Mouse (Mus musculus) CH12.LX (cell line): Measurements from ENCODE around the gene Prr14l. TPM values are rescaled to one million over a fixed set of nuclear protein-coding genes. Genes with fewer than 3 reads are reported as not detected.

Experiments
- DNase-seq: peaks from one replicate; pipeline ENCODE4 v3.0.0-alpha.2; 2013; ENCODE audit errors: extremely low read depth
- H3K27ac ChIP-seq: 2 replicates; pipeline ENCODE4 v1.5.1; 2012; ENCODE audit warnings: low read depth, mild to moderate bottlenecking, control low read depth, moderate library complexity; ENCODE audit not compliant: insufficient read depth
- H3K27me3 ChIP-seq: replicated peaks from 2 replicates; pipeline ENCODE3; 2012; ENCODE audit warnings: inconsistent platforms
- H3K36me3 ChIP-seq, 2 experiments: replicated peaks in 1 of 2; 2 replicates each; pipeline versions ENCODE3 to v1.6.1; 2012; ENCODE audit warnings: inconsistent platforms in 1 of 2, low read length in 1 of 2, mild to moderate bottlenecking in 1 of 2, mixed read lengths in 1 of 2, moderate library complexity in 1 of 2; ENCODE audit not compliant: control insufficient read depth in 1 of 2, insufficient read depth in 1 of 2
- H3K4me1 ChIP-seq, 2 experiments: 2 replicates each; pipeline ENCODE4 v1.6.1; 2012; ENCODE audit warnings: inconsistent platforms in 1 of 2, moderate library complexity in 1 of 2; ENCODE audit not compliant: insufficient read depth in 2 of 2, control insufficient read depth in 1 of 2
- H3K4me2 ChIP-seq: 2 replicates; pipeline ENCODE4 v1.6.1; 2012; ENCODE audit warnings: low read depth, mild to moderate bottlenecking, control low read depth; ENCODE audit not compliant: poor library complexity, insufficient read depth, severe bottlenecking
- H3K4me3 ChIP-seq, 3 experiments: fragments of 150-350 bp in 1 of 3; sonication (generic) in 1 of 3; replicated peaks in 1 of 3; 2 replicates each; pipeline versions ENCODE3 to v1.5.1; 2011 to 2012; ENCODE audit warnings: low read depth in 2 of 3, low read length in 2 of 3, mild to moderate bottlenecking in 2 of 3, moderate library complexity in 2 of 3, control low read depth in 1 of 3, improper control_type of control experiment in 1 of 3, inconsistent platforms in 1 of 3, mixed read lengths in 1 of 3; ENCODE audit not compliant: poor library complexity in 1 of 3
- H3K79me2 ChIP-seq: replicated peaks from 2 replicates; pipeline ENCODE4 v1.6.1; 2012; ENCODE audit warnings: mild to moderate bottlenecking, moderate library complexity; ENCODE audit not compliant: control insufficient read depth, poor library complexity, insufficient read depth, severe bottlenecking; ENCODE audit errors: extremely low read depth
- H3K9ac ChIP-seq: 2 replicates; pipeline ENCODE4 v1.6.1; 2012; ENCODE audit warnings: low read depth, mild to moderate bottlenecking, control low read depth, moderate library complexity; ENCODE audit not compliant: insufficient read depth
- H3K9me3 ChIP-seq: replicated peaks from 2 replicates; pipeline ENCODE3; 2012; ENCODE audit warnings: low read length, inconsistent platforms, mixed read lengths
- BHLHE40 ChIP-seq: IDR thresholded peaks from 2 replicates; pipeline ENCODE4 v1.6.1; 2011; ENCODE audit warnings: mild to moderate bottlenecking, low read depth, low read length, improper control_type of control experiment
- CHD1 ChIP-seq: IDR thresholded peaks from 2 replicates; pipeline ENCODE4 v1.6.1; 2012; ENCODE audit warnings: low read depth, low read length, improper control_type of control experiment, inconsistent platforms
- CHD2 ChIP-seq: IDR thresholded peaks from 2 replicates; pipeline ENCODE4 v1.6.1; 2011; ENCODE audit warnings: low read length, improper control_type of control experiment
- CTCF ChIP-seq, 2 experiments: IDR thresholded peaks in 1 of 2; conservative IDR thresholded peaks in 1 of 2; 2 replicates each; pipeline ENCODE4 v1.5.1; 2011 to 2012; ENCODE audit warnings: low read depth in 2 of 2, low read length in 2 of 2, improper control_type of control experiment in 1 of 2, inconsistent platforms in 1 of 2, mild to moderate bottlenecking in 1 of 2, moderate library complexity in 1 of 2
- E2F4 ChIP-seq: IDR thresholded peaks from 2 replicates; pipeline ENCODE4 v1.6.1; 2011; ENCODE audit warnings: low read depth, low read length, improper control_type of control experiment; ENCODE audit not compliant: insufficient replicate concordance
- ELF1 ChIP-seq: IDR thresholded peaks from 2 replicates; pipeline ENCODE4 v1.6.1; 2014; ENCODE audit warnings: low read depth, mild to moderate bottlenecking, inconsistent platforms, low read length, improper control_type of control experiment
- EP300 ChIP-seq: IDR thresholded peaks from 2 replicates; pipeline ENCODE4 v1.6.1; 2011; ENCODE audit warnings: low read length, improper control_type of control experiment
- ETS1 ChIP-seq: conservative IDR thresholded peaks from 2 replicates; pipeline ENCODE4 v1.6.1; 2012; ENCODE audit warnings: low read depth, mild to moderate bottlenecking, inconsistent platforms, low read length, improper control_type of control experiment, moderate library complexity
- GABPA ChIP-seq: IDR thresholded peaks from 2 replicates; pipeline ENCODE4 v1.6.1; 2012; ENCODE audit warnings: low read depth, low read length, improper control_type of control experiment, inconsistent platforms; ENCODE audit not compliant: insufficient replicate concordance
- IRF4 ChIP-seq: IDR thresholded peaks from 2 replicates; pipeline ENCODE4 v1.6.1; 2014; ENCODE audit warnings: low read depth, mild to moderate bottlenecking, inconsistent platforms, low read length, improper control_type of control experiment
- JUN ChIP-seq: IDR thresholded peaks from 2 replicates; pipeline ENCODE4 v1.6.1; 2011; ENCODE audit warnings: low read depth, mild to moderate bottlenecking, low read length, improper control_type of control experiment, moderate library complexity; ENCODE audit not compliant: insufficient read depth
- MAFK ChIP-seq: IDR thresholded peaks from 2 replicates; pipeline ENCODE4 v1.6.1; 2011; ENCODE audit warnings: low read length, improper control_type of control experiment; ENCODE audit not compliant: insufficient replicate concordance
- MAZ ChIP-seq: IDR thresholded peaks from 2 replicates; pipeline ENCODE4 v1.6.1; 2012; ENCODE audit warnings: low read depth, mild to moderate bottlenecking, inconsistent platforms, low read length, improper control_type of control experiment, moderate library complexity
- MEF2A ChIP-seq: IDR thresholded peaks from 2 replicates; pipeline ENCODE4 v1.6.1; 2014; ENCODE audit warnings: low read depth, mild to moderate bottlenecking, inconsistent platforms, low read length, improper control_type of control experiment, borderline replicate concordance
- MXI1 ChIP-seq: IDR thresholded peaks from 2 replicates; pipeline ENCODE4 v1.6.1; 2011; ENCODE audit warnings: mild to moderate bottlenecking, low read depth, low read length, improper control_type of control experiment
- MYC ChIP-seq: IDR thresholded peaks from 2 replicates; pipeline ENCODE4 v1.6.1; 2011; ENCODE audit warnings: low read depth, mild to moderate bottlenecking, improper control_type of control experiment, low read length
- NELFE ChIP-seq: IDR thresholded peaks from 2 replicates; pipeline ENCODE4 v1.6.1; 2011; ENCODE audit warnings: low read depth, low read length, improper control_type of control experiment
- NRF1 ChIP-seq: IDR thresholded peaks from 2 replicates; pipeline ENCODE4 v1.6.1; 2014; ENCODE audit warnings: low read depth, mild to moderate bottlenecking, inconsistent platforms, low read length, improper control_type of control experiment, moderate library complexity
- POLR2A ChIP-seq: IDR thresholded peaks from 2 replicates; pipeline ENCODE4 v1.6.1; 2011; ENCODE audit warnings: low read depth, mild to moderate bottlenecking, improper control_type of control experiment, low read length
- POLR2AphosphoS2 ChIP-seq: IDR thresholded peaks from 2 replicates; pipeline ENCODE4 v1.6.1; 2011; ENCODE audit warnings: low read depth, low read length, improper control_type of control experiment
- RAD21 ChIP-seq: IDR thresholded peaks from 2 replicates; pipeline ENCODE4 v1.6.1; 2011; ENCODE audit warnings: low read depth, mild to moderate bottlenecking, low read length, improper control_type of control experiment, moderate library complexity
- RCOR1 ChIP-seq: conservative IDR thresholded peaks from 2 replicates; pipeline ENCODE4 v1.6.1; 2012; ENCODE audit warnings: low read depth, mild to moderate bottlenecking, inconsistent platforms, low read length, improper control_type of control experiment
- SMC3 ChIP-seq: IDR thresholded peaks from 2 replicates; pipeline ENCODE4 v1.6.1; 2011; ENCODE audit warnings: low read depth, low read length, improper control_type of control experiment
- TBP ChIP-seq: conservative IDR thresholded peaks from 2 replicates; pipeline ENCODE4 v1.6.1; 2011; ENCODE audit warnings: low read depth, low read length, improper control_type of control experiment
- TCF12 ChIP-seq: IDR thresholded peaks from 2 replicates; pipeline ENCODE4 v1.6.1; 2014; ENCODE audit warnings: low read depth, mild to moderate bottlenecking, inconsistent platforms, low read length, improper control_type of control experiment
- UBTF ChIP-seq: IDR thresholded peaks from 2 replicates; pipeline ENCODE4 v1.6.1; 2012; ENCODE audit warnings: low read depth, mild to moderate bottlenecking, inconsistent platforms, low read length, improper control_type of control experiment, moderate library complexity
- USF1 ChIP-seq: IDR thresholded peaks from 2 replicates; pipeline ENCODE4 v1.6.1; 2014; ENCODE audit warnings: low read depth, mild to moderate bottlenecking, inconsistent platforms, low read length, improper control_type of control experiment
- USF2 ChIP-seq: conservative IDR thresholded peaks from 2 replicates; pipeline ENCODE4 v1.6.1; 2011; ENCODE audit warnings: low read depth, low read length, improper control_type of control experiment
- ZC3H11A ChIP-seq: IDR thresholded peaks from 2 replicates; pipeline ENCODE4 v1.6.1; 2012; ENCODE audit warnings: low read depth, mild to moderate bottlenecking, inconsistent platforms, low read length, improper control_type of control experiment
- ZKSCAN1 ChIP-seq: IDR thresholded peaks from 2 replicates; pipeline ENCODE4 v1.6.1; 2012; ENCODE audit warnings: low read depth, inconsistent platforms, low read length, improper control_type of control experiment, borderline replicate concordance
- dilution Hi-C: fragments of 300-500 bp; cut with MboI; formaldehyde crosslinking; loops from 2 replicates; pipeline ENCODE4 v1.14.3; 2020; ENCODE audit warnings: low sequenced_read_pairs; ENCODE audit not compliant: extremely low pct_unique_long_range_greater_than_20kb, extremely low pct_ligation_motif_present
- in situ Hi-C: fragments of 300-500 bp; cut with MboI; formaldehyde crosslinking; loops from 3 replicates; pipeline ENCODE4 v1.14.3; 2019; ENCODE audit warnings: low sequenced_read_pairs, low pct_ligation_motif_present, low pct_unique_long_range_greater_than_20kb, mixed read lengths
- polyA plus RNA-seq: library from polyadenylated mRNA; unstranded; fragments of >175 nt; gene quantifications from 2 replicates; pipeline ENCODE4 v1.2.1, GENCODE M21; 2012; ENCODE audit warnings: low read depth; ENCODE audit not compliant: insufficient read length
- total RNA-seq, 2 experiments: library from RNA; depleted of rRNA; stranded (reverse); fragments of 300-350 nt in 1 of 2; fragments of >200 nt in 1 of 2; gene quantifications; 2 replicates each; pipeline ENCODE4 v1.2.3; 2012 to 2014

Gene Prr14l
- total and polyA plus RNA-seq, 3 experiments, result 5.4 to 15.6 (median 14.5) TPM

- H3K36me3 ChIP-seq, result peaks cover 35 to 88% of the 10 kb centered on the region in 2 experiments
- H3K27ac ChIP-seq, result no peak overlapping the region
- H3K9ac ChIP-seq, result no peak overlapping the region
- peaks cover 7% of the 10 kb centered on the region for H3K79me2 ChIP-seq
- no peak for DNase-seq
- H3K9me3 ChIP-seq, result no peaks in the 10 kb centered on the region
- in situ Hi-C loops (no loop called here), dilution Hi-C loops (no loop called here)
- no peak overlapping the region for H3K4me3 ChIP-seq
- H3K4me2 ChIP-seq, result no peak overlapping the region
- TF ChIP-seq UBTF (no peak), NELFE (no peak), MAFK (no peak), POLR2AphosphoS2 (no peak), RCOR1 (no peak), NRF1 (no peak), POLR2A (no peak), JUN (no peak), USF1 (no peak), MAZ (no peak), ZC3H11A (no peak), SMC3 (no peak), TBP (no peak), ETS1 (no peak), MYC (no peak), IRF4 (no peak), TCF12 (no peak), E2F4 (no peak)
- H3K27me3 ChIP-seq, result no peaks in the 10 kb centered on the region
- H3K4me1 ChIP-seq, result no peaks in the 10 kb centered on the region
Observed at GRCm38 (mm10) chr5:32767004-32767403, 87.1 kb downstream of the Prr14l start.

DNA sequence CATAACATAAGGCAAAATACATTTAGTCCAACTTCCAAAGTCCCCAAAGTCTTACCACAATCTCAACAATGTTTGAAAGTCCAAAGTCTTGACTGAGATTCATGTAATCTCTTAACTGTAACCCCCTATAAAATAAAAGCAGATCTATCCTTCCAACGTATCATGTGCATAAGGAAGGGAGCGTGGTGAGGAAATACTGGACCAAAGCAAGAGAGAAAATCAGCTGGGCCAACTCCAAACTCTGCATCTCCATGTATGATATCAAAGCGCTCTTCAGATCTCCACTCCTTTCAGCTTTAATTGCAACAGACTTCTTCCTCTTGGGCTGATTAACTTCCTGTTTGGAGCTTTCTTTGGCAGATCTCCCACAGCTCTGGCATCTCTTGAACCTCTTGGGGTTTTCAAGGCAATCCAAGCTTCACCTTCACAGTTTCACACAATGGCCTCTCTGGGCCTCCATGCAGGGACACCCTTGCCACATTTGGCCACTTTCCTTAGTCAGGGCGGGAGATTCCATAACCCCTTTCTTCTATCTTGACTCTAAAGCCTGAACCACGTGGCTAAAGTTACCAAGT, 92.4 kb downstream of the Prr14l start:
- H3K9me3 ChIP-seq, result no peaks in the 10 kb centered on the region
- H3K27me3 ChIP-seq, result no peaks in the 10 kb centered on the region
- H3K27ac ChIP-seq, result no peak overlapping the region
- dilution Hi-C loops, result no loop called here
- peaks cover 0 to 17% of the 10 kb centered on the region in 2 experiments; a peak in 1 of 4 replicates for H3K4me1 ChIP-seq
- no peak overlapping the region for H3K9ac ChIP-seq
- no peaks in the 10 kb centered on the region for H3K79me2 ChIP-seq
- DNase-seq, result no peak
- no peak overlapping the region for H3K4me2 ChIP-seq
- no peak overlapping the region for H3K4me3 ChIP-seq
- in situ Hi-C loops, result no loop called here
- TF ChIP-seq BHLHE40 (no peak), GABPA (no peak), ZKSCAN1 (no peak), MXI1 (no peak), RAD21 (no peak), CHD1 (no peak), ELF1 (no peak), E2F4 (no peak), EP300 (no peak), CHD2 (no peak), TBP (no peak), MEF2A (no peak), POLR2A (no peak), CTCF (conservative IDR thresholded peaks at IDR 0.05 in 1 of 2, IDR thresholded peaks at IDR 0.05 in 1 of 2; ENCODE audit: low read depth in 2 of 2, low read length in 2 of 2) (no peak), USF2 (no peak), MYC (no peak)
- H3K36me3 ChIP-seq, result peaks cover 31 to 77% of the 10 kb centered on the region in 2 experiments
